Mouse (Mus musculus): ENCODE measurements around the gene Cmc1. TPM values are rescaled to one million over a fixed set of nuclear protein-coding genes. Genes with fewer than 3 reads are reported as not detected.
"Not testable (repeated sequence)": the region's sequence is repeated elsewhere in the genome, so short reads cannot be mapped to it uniquely, and the experiment has no call there.

Cmc1 gene
- polyA plus RNA-seq, 1 experiment from 2014 or later, result 46.2 TPM

- Histone ChIP-seq H3K9ac (replicated peaks; ENCODE audit: low read depth) (no peak overlapping the region), H3K27me3 (replicated peaks; ENCODE audit: insufficient read depth, low read length) (no peaks in the 10 kb centered on the region), H3K27ac (ENCODE audit: low read length) (no peak overlapping the region), H3K4me2 (replicated peaks; ENCODE audit: low read depth, low read length) (no peak overlapping the region), H3K4me1 (ENCODE audit: insufficient read depth, low read depth, low read length) (0 out of 2 replicates have a peak, but pooled peaks cover 2% of the 10 kb centered on the region), H3K4me3 (ENCODE audit: low read depth, low read length) (no peak overlapping the region), H3K9me3 (ENCODE audit: low read length) (no peaks in the 10 kb centered on the region), H3K36me3 (ENCODE audit: insufficient read depth, low read length) (no peaks in the 10 kb centered on the region)
- DNase-seq (ENCODE audit: low spot score) (no peak), ATAC-seq (no peak)
- TF ChIP-seq CTCF (IDR thresholded peaks at IDR 0.05) (no peak), EP300 (IDR thresholded peaks at IDR 0.05) (no peak)
- WGBS, result 92% methylated on average over 1 of the region's 1 CpGs
These were observed 1.2 kb upstream of the Cmc1 start for GRCm38 (mm10) chr9:118151221-118151507.

- TF ChIP-seq EP300 (IDR thresholded peaks at IDR 0.05), result no peak
- no peak for TF ChIP-seq CTCF (IDR thresholded peaks at IDR 0.05)
- peak overlapping the region; percentile 62; the same call in 1 of the 2 replicates for H3K4me2 ChIP-seq (replicated peaks; ENCODE audit: low read depth, low read length)
- peak overlapping the region; percentile 83 for H3K4me3 ChIP-seq (ENCODE audit: low read depth, low read length)
- no peak overlapping the region for H3K9ac ChIP-seq (replicated peaks; ENCODE audit: low read depth)
- 80% methylated on average over 20 of the region's 20 CpGs for WGBS
- H3K36me3 ChIP-seq (ENCODE audit: insufficient read depth, low read length), result no peaks in the 10 kb centered on the region
- ATAC-seq, result no peak
- no peak overlapping the region for H3K27ac ChIP-seq (ENCODE audit: low read length)
- no peaks in the 10 kb centered on the region for H3K27me3 ChIP-seq (replicated peaks; ENCODE audit: insufficient read depth, low read length)
- DNase-seq (ENCODE audit: low spot score), result no peak
- no peaks in the 10 kb centered on the region for H3K9me3 ChIP-seq (ENCODE audit: low read length)
- 0 out of 2 replicates have a peak, but pooled peaks cover 2% of the 10 kb centered on the region for H3K4me1 ChIP-seq (ENCODE audit: insufficient read depth, low read depth, low read length)
These were observed 648 bp upstream of the Cmc1 start for GRCm38 (mm10) chr9:118150429-118151220.

GRCm38 (mm10) chr9:118140356-118140755 lies 9.6 kb downstream of the Cmc1 start:
- ATAC-seq; H3K27me3 ChIP-seq (replicated peaks; ENCODE audit: insufficient read depth, low read length); H3K4me2 ChIP-seq (replicated peaks; ENCODE audit: low read depth, low read length); DNase-seq (ENCODE audit: low spot score); H3K27ac ChIP-seq (ENCODE audit: low read length); H3K4me3 ChIP-seq (ENCODE audit: low read depth, low read length); H3K9me3 ChIP-seq (ENCODE audit: low read length); H3K9ac ChIP-seq (replicated peaks; ENCODE audit: low read depth); H3K36me3 ChIP-seq (ENCODE audit: insufficient read depth, low read length); H3K4me1 ChIP-seq (ENCODE audit: insufficient read depth, low read depth, low read length): not testable (repeated sequence)
- 49% methylated on average over 2 of the region's 3 CpGs for WGBS

- TF ChIP-seq CTCF (IDR thresholded peaks at IDR 0.05) (no peak), EP300 (IDR thresholded peaks at IDR 0.05) (no peak)
- Histone ChIP-seq H3K4me3 (ENCODE audit: low read depth, low read length) (no peak overlapping the region), H3K27ac (ENCODE audit: low read length) (no peak overlapping the region), H3K27me3 (replicated peaks; ENCODE audit: insufficient read depth, low read length) (no peaks in the 10 kb centered on the region), H3K4me1 (ENCODE audit: insufficient read depth, low read depth, low read length) (no peaks in the 10 kb centered on the region), H3K4me2 (replicated peaks; ENCODE audit: low read depth, low read length) (no peak overlapping the region), H3K9me3 (ENCODE audit: low read length) (no peaks in the 10 kb centered on the region), H3K9ac (replicated peaks; ENCODE audit: low read depth) (no peak overlapping the region), H3K36me3 (ENCODE audit: insufficient read depth, low read length) (no peaks in the 10 kb centered on the region)
- DNase-seq (ENCODE audit: low spot score) (no peak), ATAC-seq (no peak)
- WGBS, result 84% methylated on average over 2 of the region's 2 CpGs
These were observed 39.6 kb downstream of the Cmc1 start for GRCm38 (mm10) chr9:118110360-118110710.

GRCm38 (mm10) chr9:118109697-118110359 lies 40.1 kb downstream of the Cmc1 start:
- DNase-seq (ENCODE audit: low spot score), result no peak
- H3K9ac ChIP-seq (replicated peaks; ENCODE audit: low read depth), result no peak overlapping the region
- no peaks in the 10 kb centered on the region for H3K9me3 ChIP-seq (ENCODE audit: low read length)
- no peaks in the 10 kb centered on the region for H3K4me1 ChIP-seq (ENCODE audit: insufficient read depth, low read depth, low read length)
- no peaks in the 10 kb centered on the region for H3K27me3 ChIP-seq (replicated peaks; ENCODE audit: insufficient read depth, low read length)
- no peak for ATAC-seq
- 88% methylated on average over 7 of the region's 7 CpGs for WGBS
- H3K36me3 ChIP-seq (ENCODE audit: insufficient read depth, low read length), result no peaks in the 10 kb centered on the region
- H3K27ac ChIP-seq (ENCODE audit: low read length), result no peak overlapping the region
- no peak overlapping the region for H3K4me3 ChIP-seq (ENCODE audit: low read depth, low read length)
- H3K4me2 ChIP-seq (replicated peaks; ENCODE audit: low read depth, low read length), result no peak overlapping the region
- TF ChIP-seq EP300 (IDR thresholded peaks at IDR 0.05) (no peak), CTCF (IDR thresholded peaks at IDR 0.05) (no peak)

- TF ChIP-seq CTCF (IDR thresholded peaks at IDR 0.05), result no peak
- TF ChIP-seq EP300 (IDR thresholded peaks at IDR 0.05), result no peak
- Histone ChIP-seq H3K4me3 (ENCODE audit: low read depth, low read length) (no peak overlapping the region), H3K27me3 (replicated peaks; ENCODE audit: insufficient read depth, low read length) (no peaks in the 10 kb centered on the region), H3K9ac (replicated peaks; ENCODE audit: low read depth) (no peak overlapping the region), H3K4me2 (replicated peaks; ENCODE audit: low read depth, low read length) (no peak overlapping the region), H3K36me3 (ENCODE audit: insufficient read depth, low read length) (no peaks in the 10 kb centered on the region), H3K27ac (ENCODE audit: low read length) (no peak overlapping the region), H3K9me3 (ENCODE audit: low read length) (no peaks in the 10 kb centered on the region), H3K4me1 (ENCODE audit: insufficient read depth, low read depth, low read length) (no peaks in the 10 kb centered on the region)
- no peak for ATAC-seq
- 80% methylated on average over 4 of the region's 4 CpGs for WGBS
- no peak for DNase-seq (ENCODE audit: low spot score)
These were observed 41.4 kb downstream of the Cmc1 start for GRCm38 (mm10) chr9:118108527-118109011.
